Mouse (Mus musculus) MEL (cell line): Measurements from ENCODE around the gene Hcfc2. TPM values are rescaled to one million over a fixed set of nuclear protein-coding genes. Genes with fewer than 3 reads are reported as not detected.

Experiments
- DNase-seq: peaks from one replicate; pipeline ENCODE4 v3.0.0; 2011; ENCODE audit warnings: low read depth, low spot score
- H3K27ac ChIP-seq: 2 replicates; pipeline ENCODE4 v1.5.1; 2012; ENCODE audit warnings: low read depth, mild to moderate bottlenecking, control low read depth, low read length, moderate library complexity; ENCODE audit not compliant: control insufficient read depth
- H3K27me3 ChIP-seq, 2 experiments: fragments of 150-350 bp in 1 of 2; sonication (generic) in 1 of 2; 2 replicates each; pipeline ENCODE4 v1.6.1; 2012; ENCODE audit warnings: low read length in 2 of 2, mild to moderate bottlenecking in 2 of 2, improper control_type of control experiment in 1 of 2, moderate library complexity in 1 of 2; ENCODE audit not compliant: insufficient read depth in 2 of 2, control insufficient read depth in 1 of 2
- H3K36me3 ChIP-seq, 2 experiments: 2 replicates each; pipeline ENCODE4 v1.6.1; 2012 to 2014; ENCODE audit warnings: low read length in 2 of 2, improper control_type of control experiment in 1 of 2, inconsistent platforms in 1 of 2, mild to moderate bottlenecking in 1 of 2; ENCODE audit not compliant: insufficient read depth in 2 of 2, control insufficient read depth in 1 of 2
- H3K4me1 ChIP-seq, 2 experiments: fragments of 150-350 bp in 1 of 2; sonication (generic) in 1 of 2; 2 replicates each; pipeline ENCODE4 v1.6.1; 2012; ENCODE audit warnings: low read length in 2 of 2, improper control_type of control experiment in 1 of 2, mild to moderate bottlenecking in 1 of 2; ENCODE audit not compliant: insufficient read depth in 2 of 2, control insufficient read depth in 1 of 2
- H3K4me3 ChIP-seq, 2 experiments: fragments of 150-350 bp in 1 of 2; sonication (generic) in 1 of 2; 2 replicates each; pipeline ENCODE4 v1.5.1; 2012; ENCODE audit warnings: low read depth in 2 of 2, low read length in 2 of 2, mild to moderate bottlenecking in 2 of 2, moderate library complexity in 2 of 2, control low read depth in 1 of 2, improper control_type of control experiment in 1 of 2; ENCODE audit not compliant: control insufficient read depth in 1 of 2, insufficient read depth in 1 of 2
- H3K79me2 ChIP-seq: 2 replicates; pipeline ENCODE4 v1.6.1; 2012; ENCODE audit warnings: mild to moderate bottlenecking, low read length, moderate library complexity; ENCODE audit not compliant: control insufficient read depth, poor library complexity, insufficient read depth
- H3K9ac ChIP-seq: 2 replicates; pipeline ENCODE4 v1.6.1; 2012; ENCODE audit warnings: low read depth, mild to moderate bottlenecking, control low read depth, low read length, moderate library complexity; ENCODE audit not compliant: control insufficient read depth, poor library complexity, severe bottlenecking
- H3K9me3 ChIP-seq: fragments of 150-350 bp; sonication (generic); replicated peaks from 2 replicates; pipeline ENCODE4 v1.6.1; 2012; ENCODE audit warnings: mild to moderate bottlenecking, low read length, improper control_type of control experiment, moderate library complexity; ENCODE audit not compliant: insufficient read depth
- CHD1 ChIP-seq: IDR thresholded peaks from 2 replicates; pipeline ENCODE4 v1.6.1; 2012; ENCODE audit warnings: low read depth, mild to moderate bottlenecking, inconsistent platforms, low read length, improper control_type of control experiment
- CHD2 ChIP-seq: IDR thresholded peaks from 2 replicates; pipeline ENCODE4 v1.6.1; 2011; ENCODE audit warnings: low read length, improper control_type of control experiment
- ETS1 ChIP-seq: IDR thresholded peaks from 2 replicates; pipeline ENCODE4 v1.6.1; 2012; ENCODE audit warnings: low read depth, mild to moderate bottlenecking, inconsistent platforms, low read length, improper control_type of control experiment, moderate library complexity
- GATA1 ChIP-seq: IDR thresholded peaks from 2 replicates; pipeline ENCODE4 v1.6.1; 2011; ENCODE audit warnings: low read depth, low read length, improper control_type of control experiment
- HCFC1 ChIP-seq: IDR thresholded peaks from 2 replicates; pipeline ENCODE4 v1.6.1; 2012; ENCODE audit warnings: low read depth, mild to moderate bottlenecking, inconsistent platforms, low read length, improper control_type of control experiment, moderate library complexity
- JUND ChIP-seq: IDR thresholded peaks from 2 replicates; pipeline ENCODE4 v1.6.1; 2011; ENCODE audit warnings: low read depth, mild to moderate bottlenecking, improper control_type of control experiment, low read length
- KAT2A ChIP-seq: conservative IDR thresholded peaks from 2 replicates; pipeline ENCODE4 v1.6.1; 2012; ENCODE audit warnings: low read depth, low read length, improper control_type of control experiment, inconsistent platforms
- MAX ChIP-seq: IDR thresholded peaks from 2 replicates; pipeline ENCODE4 v1.6.1; 2011; ENCODE audit warnings: low read length, improper control_type of control experiment
- MAZ ChIP-seq: IDR thresholded peaks from 2 replicates; pipeline ENCODE4 v1.6.1; 2012; ENCODE audit warnings: low read depth, mild to moderate bottlenecking, inconsistent platforms, low read length, improper control_type of control experiment
- MEF2A ChIP-seq: IDR thresholded peaks from 2 replicates; pipeline ENCODE4 v1.6.1; 2014; ENCODE audit warnings: low read depth, mild to moderate bottlenecking, inconsistent platforms, low read length, improper control_type of control experiment; ENCODE audit not compliant: poor library complexity, insufficient replicate concordance, severe bottlenecking; ENCODE audit errors: extremely low read depth
- MYB ChIP-seq: IDR thresholded peaks from 2 replicates; pipeline ENCODE4 v1.6.1; 2011; ENCODE audit warnings: mild to moderate bottlenecking, low read depth, low read length, improper control_type of control experiment
- NRF1 ChIP-seq: IDR thresholded peaks from 2 replicates; pipeline ENCODE4 v1.6.1; 2014; ENCODE audit warnings: low read depth, mild to moderate bottlenecking, inconsistent platforms, low read length, improper control_type of control experiment, moderate library complexity; ENCODE audit not compliant: poor library complexity, insufficient read depth, severe bottlenecking
- POLR2A ChIP-seq, 2 experiments: IDR thresholded peaks; 2 replicates each; pipeline ENCODE4 v1.6.1; 2011 to 2012; ENCODE audit warnings: low read length in 2 of 2, mild to moderate bottlenecking in 2 of 2, control low read depth in 1 of 2, improper control_type of control experiment in 1 of 2, low read depth in 1 of 2, moderate library complexity in 1 of 2; ENCODE audit not compliant: control insufficient read depth in 1 of 2, insufficient read depth in 1 of 2, poor library complexity in 1 of 2
- POLR2AphosphoS2 ChIP-seq: IDR thresholded peaks from 2 replicates; pipeline ENCODE4 v1.6.1; 2011; ENCODE audit warnings: low read length, improper control_type of control experiment
- POLR2AphosphoS5 ChIP-seq: IDR thresholded peaks from 2 replicates; pipeline ENCODE4 v1.6.1; 2012; ENCODE audit warnings: low read depth, borderline replicate concordance, mild to moderate bottlenecking, inconsistent platforms, low read length, moderate library complexity, mixed read lengths
- RAD21 ChIP-seq: IDR thresholded peaks from 2 replicates; pipeline ENCODE4 v1.6.1; 2011; ENCODE audit warnings: mild to moderate bottlenecking, low read depth, low read length, improper control_type of control experiment
- RCOR1 ChIP-seq: IDR thresholded peaks from 2 replicates; pipeline ENCODE4 v1.6.1; 2012; ENCODE audit warnings: low read depth, mild to moderate bottlenecking, inconsistent platforms, low read length, improper control_type of control experiment
- SIN3A ChIP-seq: IDR thresholded peaks from 2 replicates; pipeline ENCODE4 v1.6.1; 2012; ENCODE audit warnings: low read length, improper control_type of control experiment, inconsistent platforms
- TBP ChIP-seq: IDR thresholded peaks from 2 replicates; pipeline ENCODE4 v1.8.0; 2011; ENCODE audit warnings: low read depth, low read length, improper control_type of control experiment
- TCF12 ChIP-seq: IDR thresholded peaks from 2 replicates; pipeline ENCODE4 v1.6.1; 2014; ENCODE audit warnings: low read depth, mild to moderate bottlenecking, inconsistent platforms, low read length, improper control_type of control experiment, moderate library complexity
- UBTF ChIP-seq: IDR thresholded peaks from 2 replicates; pipeline ENCODE4 v1.6.1; 2012; ENCODE audit warnings: low read depth, mild to moderate bottlenecking, inconsistent platforms, low read length, improper control_type of control experiment, moderate library complexity, borderline replicate concordance; ENCODE audit not compliant: insufficient read depth
- USF1 ChIP-seq: IDR thresholded peaks from 2 replicates; pipeline ENCODE4 v1.6.1; 2014; ENCODE audit warnings: low read depth, mild to moderate bottlenecking, inconsistent platforms, low read length, improper control_type of control experiment, moderate library complexity
- ZC3H11A ChIP-seq: IDR thresholded peaks from 2 replicates; pipeline ENCODE4 v1.6.1; 2012; ENCODE audit warnings: low read depth, mild to moderate bottlenecking, inconsistent platforms, low read length, improper control_type of control experiment
- ZNF384 ChIP-seq: IDR thresholded peaks from 2 replicates; pipeline ENCODE4 v1.6.1; 2012; ENCODE audit warnings: low read depth, mild to moderate bottlenecking, inconsistent platforms, low read length, improper control_type of control experiment
- polyA plus RNA-seq, 2 experiments: library from polyadenylated mRNA; stranded (reverse) in 1 of 2; unstranded in 1 of 2; fragments of >175 nt in 1 of 2; fragments of >200 nt in 1 of 2; gene quantifications; 2 replicates each; pipeline versions ENCODE4 v1.2.1 to v1.2.4; 2012; ENCODE audit warnings: low replicate concordance in 2 of 2, low read depth in 1 of 2; ENCODE audit not compliant: insufficient read length in 2 of 2, insufficient read depth in 1 of 2, missing spikeins in 1 of 2
- total RNA-seq: library from RNA; depleted of rRNA; stranded (reverse); fragments of 300-350 nt; gene quantifications from 2 replicates; pipeline ENCODE4 v1.2.3, GENCODE M21; 2012

The Hcfc2 gene
- total and polyA plus RNA-seq, 3 experiments = 20.9 to 21.0 TPM; not detected in 1

GRCm38 (mm10) chr10:82771595-82772170 lies 75.7 kb downstream of the Hcfc2 start:
- Histone ChIP-seq H3K27me3 (no peaks in the 10 kb centered on the region), H3K4me3 (no peak overlapping the region), H3K9me3 (no peaks in the 10 kb centered on the region), H3K4me1 (peaks cover 0 to under 1% of the 10 kb centered on the region in 2 experiments; a peak in 1 of 4 replicates), H3K9ac (no peak overlapping the region), H3K36me3 (peaks cover 0 to 4% of the 10 kb centered on the region in 2 experiments; a peak in 2 of 4 replicates), H3K79me2 (no peaks in the 10 kb centered on the region), H3K27ac (no peak overlapping the region)
- no peak for DNase-seq
- TF ChIP-seq KAT2A (no peak), ZC3H11A (no peak), MYB (no peak), GATA1 (no peak), ZNF384 (no peak), SIN3A (no peak), MAZ (no peak), CHD2 (no peak), RCOR1 (no peak), TBP (no peak), HCFC1 (no peak), POLR2AphosphoS5 (no peak), ETS1 (no peak), NRF1 (no peak), RAD21 (no peak)

- TF ChIP-seq HCFC1 = no peak
- TF ChIP-seq ETS1 = no peak
- TF ChIP-seq POLR2AphosphoS5 = no peak
- no peak for TF ChIP-seq TBP
- no peak for TF ChIP-seq MAX
- no peak for TF ChIP-seq GATA1
- TF ChIP-seq MEF2A = no peak
- TF ChIP-seq JUND = no peak
- TF ChIP-seq TCF12 = no peak
- no peak for TF ChIP-seq USF1
- TF ChIP-seq ZNF384 = no peak
- TF ChIP-seq POLR2A (IDR thresholded peaks at IDR 0.05; ENCODE audit: control insufficient read depth in 1 of 2, insufficient read depth in 1 of 2, low read depth in 1 of 2, low read length in 2 of 2, poor library complexity in 1 of 2) = no peak
- TF ChIP-seq UBTF = no peak
- TF ChIP-seq POLR2AphosphoS2 = no peak
- TF ChIP-seq RAD21 = no peak
- no peak for TF ChIP-seq CHD1
- no peak for TF ChIP-seq RCOR1
- TF ChIP-seq KAT2A = no peak
- H3K27me3 ChIP-seq = no peaks in the 10 kb centered on the region
- peaks cover 17 to 27% of the 10 kb centered on the region in 2 experiments for H3K4me1 ChIP-seq
Measured at GRCm38 (mm10) chr10:82774841-82775240, 78.9 kb downstream of the Hcfc2 start.

More at GRCm38 (mm10) chr10:82774841-82775240, 78.9 kb downstream of the Hcfc2 start:
- peaks cover 0 to 25% of the 10 kb centered on the region in 2 experiments; a peak in 2 of 4 replicates for H3K36me3 ChIP-seq
- no peak overlapping the region for H3K27ac ChIP-seq
- DNase-seq = no peak
- H3K79me2 ChIP-seq = no peaks in the 10 kb centered on the region
- H3K4me3 ChIP-seq = no peak overlapping the region
- no peak overlapping the region for H3K9ac ChIP-seq
- no peaks in the 10 kb centered on the region for H3K9me3 ChIP-seq
